Mouse (Mus musculus): ENCODE measurements around the gene Cnn2.

DNA sequence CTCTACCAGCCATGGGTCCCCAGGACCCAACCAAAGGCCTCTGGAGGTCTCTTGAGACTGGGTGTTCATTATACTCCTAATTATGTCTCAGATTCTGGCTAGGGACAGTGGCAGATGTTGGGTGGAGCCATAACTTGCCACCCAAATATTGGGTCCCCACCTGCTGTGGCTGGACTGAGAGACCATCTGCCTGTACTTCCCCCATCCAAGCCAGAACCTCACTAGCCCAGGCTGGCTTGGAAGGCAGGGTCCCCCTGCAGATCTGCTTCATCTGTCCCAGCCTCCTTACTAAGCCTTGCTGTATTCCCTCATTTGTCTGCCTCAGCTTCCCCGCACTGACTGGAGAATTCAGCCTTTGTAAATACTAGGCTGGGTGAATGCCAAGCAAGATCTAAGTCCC is 20.2 kb upstream of the Cnn2 start:
- no peak for TF ChIP-seq CTCF (IDR thresholded peaks at IDR 0.05; ENCODE audit: low read depth)
- no peak for TF ChIP-seq EP300 (IDR thresholded peaks at IDR 0.05; ENCODE audit: low read depth)
